Mouse (Mus musculus) ovary, postnatal 10 days (tissue): ENCODE results near the gene Mst1.

ENCODE experiments used
- DNase-seq: peaks from one replicate; pipeline ENCODE4 v3.0.0; 2022; ENCODE audit warnings: low spot score

Gene Mst1

GRCm38 (mm10) chr9:108080168-108080567, at the start of gene Mst1:
Gene Mst1, plus strand, starts transcription at chr9:108080436.
- no peak for DNase-seq

GRCm38 (mm10) chr9:108032126-108032525, 48.1 kb upstream of the Mst1 start:
- DNase-seq = no peak

GRCm38 (mm10) chr9:108035331-108036156, 44.7 kb upstream of the Mst1 start:
- DNase-seq = no peak

GRCm38 (mm10) chr9:108044751-108045492, 35.3 kb upstream of the Mst1 start:
- DNase-seq = no peak

GRCm38 (mm10) chr9:108046582-108046981, 33.7 kb upstream of the Mst1 start:
- no peak for DNase-seq

GRCm38 (mm10) chr9:108047601-108048565, 32.4 kb upstream of the Mst1 start:
- DNase-seq = no peak

- no peak for DNase-seq
Observed at GRCm38 (mm10) chr9:108048566-108048955, 31.7 kb upstream of the Mst1 start.

- DNase-seq = peak; percentile 85
Observed at GRCm38 (mm10) chr9:108049016-108049455, 31.2 kb upstream of the Mst1 start, which contains the start of gene Gmppb. Gene Gmppb, plus strand, starts transcription at chr9:108049242.

- DNase-seq = no peak
Observed at GRCm38 (mm10) chr9:108049561-108050251, 30.5 kb upstream of the Mst1 start.

GRCm38 (mm10) chr9:108051184-108051930, 28.9 kb upstream of the Mst1 start:
- DNase-seq = no peak

- no peak for DNase-seq
Observed at GRCm38 (mm10) chr9:108051931-108052220, 28.4 kb upstream of the Mst1 start.

- no peak for DNase-seq
Observed at GRCm38 (mm10) chr9:108052411-108052810, 27.8 kb upstream of the Mst1 start.

- DNase-seq = peak; percentile 96
Observed at GRCm38 (mm10) chr9:108052885-108053664, 27.2 kb upstream of the Mst1 start, which contains the start of gene Amigo3. Gene Amigo3, plus strand, starts transcription at chr9:108053159.

GRCm38 (mm10) chr9:108053665-108054225, 26.5 kb upstream of the Mst1 start:
- DNase-seq = no peak

- DNase-seq = no peak
Observed at GRCm38 (mm10) chr9:108054331-108055040, 25.8 kb upstream of the Mst1 start.

GRCm38 (mm10) chr9:108055061-108055460, 25.2 kb upstream of the Mst1 start:
- DNase-seq = no peak

- DNase-seq = no peak
Observed at GRCm38 (mm10) chr9:108055661-108056237, 24.5 kb upstream of the Mst1 start.
